Mouse (Mus musculus): ENCODE data around the gene 1110002E22Rik. TPM values are rescaled to one million over a fixed set of nuclear protein-coding genes. Genes with fewer than 3 reads are reported as not detected.

Gene 1110002E22Rik
- total RNA-seq, 2 experiments from 2014 or later = 1.7 to 3.9 TPM

DNA sequence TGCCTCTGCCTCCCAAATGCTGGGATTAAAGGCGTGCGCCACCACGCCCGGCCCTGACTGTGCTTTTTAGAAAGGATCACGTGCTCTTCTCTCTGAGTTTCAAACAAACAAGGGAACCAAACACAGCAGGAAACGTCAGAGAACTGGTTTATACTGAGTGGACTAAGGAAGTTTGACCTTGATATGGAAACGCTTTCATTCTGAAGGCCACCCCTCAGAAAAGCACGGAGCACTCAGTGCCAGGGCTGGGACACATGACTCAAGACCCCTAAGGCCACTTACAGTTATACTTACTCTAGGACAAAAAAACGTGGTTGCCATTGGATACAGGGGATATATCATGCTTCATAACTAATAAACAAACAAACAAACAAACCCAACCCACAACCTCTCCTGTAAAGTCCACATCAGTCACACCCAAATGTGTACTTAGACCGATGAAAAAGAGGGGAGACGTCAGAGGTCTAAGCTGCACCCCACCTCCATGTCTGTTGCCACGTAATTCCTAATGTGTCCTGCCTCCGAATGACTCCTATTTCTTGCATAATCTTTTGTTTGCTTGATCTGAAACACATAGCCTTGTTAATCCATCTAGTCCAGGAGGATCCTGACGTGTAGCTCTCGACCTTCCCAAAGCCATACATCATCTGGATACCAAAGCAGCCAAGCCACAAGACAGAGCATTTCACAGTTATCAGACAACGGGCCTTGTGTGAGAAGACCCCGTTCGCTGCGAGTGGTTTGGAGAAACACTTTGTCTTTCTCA is 31.6 kb downstream of the 1110002E22Rik start:
- no peak for DNase-seq (ENCODE audit: extremely low spot score in 1 of 2, low spot score in 2 of 2)
- intact Hi-C loops (cut with DNase I) = no loop called here

DNA sequence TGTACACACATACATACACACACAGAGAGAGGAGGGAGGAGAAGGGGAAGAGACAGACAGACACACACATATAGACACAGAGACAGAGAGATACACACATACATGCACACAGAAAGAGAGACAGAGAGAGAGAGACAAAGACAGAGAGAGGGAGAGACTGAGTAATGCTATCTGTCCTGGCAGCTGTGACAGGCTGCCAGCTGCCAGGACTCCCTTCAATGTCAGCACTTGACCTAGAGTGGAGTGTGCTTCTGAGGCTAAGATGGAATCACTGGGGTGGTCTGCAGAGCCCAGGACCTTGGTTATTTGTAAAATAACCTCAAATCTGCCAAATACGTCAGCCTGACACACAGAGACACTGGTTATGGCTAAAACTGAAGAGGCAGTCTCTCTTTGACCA is 32.9 kb downstream of the 1110002E22Rik start:
- intact Hi-C loops (cut with DNase I) = no loop called here
- no peak for DNase-seq (ENCODE audit: extremely low spot score in 1 of 2, low spot score in 2 of 2)

DNA sequence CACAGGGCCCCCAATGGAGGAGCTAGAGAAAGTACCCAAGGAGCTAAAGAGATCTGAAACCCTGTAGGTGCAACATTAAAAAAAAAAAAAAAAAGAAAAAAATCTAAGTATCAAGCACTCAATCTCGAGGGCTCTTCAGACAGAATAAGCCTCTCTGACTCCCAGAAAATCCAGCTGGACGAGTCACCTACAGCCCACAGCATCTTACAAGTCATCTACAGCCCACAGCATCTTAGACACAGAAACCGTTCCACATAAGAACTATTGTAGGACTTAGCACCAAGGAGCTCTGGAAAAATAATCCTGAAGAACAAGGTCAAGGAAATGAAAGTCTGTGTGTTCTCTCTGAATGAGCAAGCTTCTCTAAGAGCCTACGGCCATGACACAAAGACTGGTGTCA is 37.1 kb downstream of the 1110002E22Rik start:
- no peak for DNase-seq (ENCODE audit: extremely low spot score in 1 of 2, low spot score in 2 of 2)
- intact Hi-C loops (cut with DNase I) = no loop called here

DNA sequence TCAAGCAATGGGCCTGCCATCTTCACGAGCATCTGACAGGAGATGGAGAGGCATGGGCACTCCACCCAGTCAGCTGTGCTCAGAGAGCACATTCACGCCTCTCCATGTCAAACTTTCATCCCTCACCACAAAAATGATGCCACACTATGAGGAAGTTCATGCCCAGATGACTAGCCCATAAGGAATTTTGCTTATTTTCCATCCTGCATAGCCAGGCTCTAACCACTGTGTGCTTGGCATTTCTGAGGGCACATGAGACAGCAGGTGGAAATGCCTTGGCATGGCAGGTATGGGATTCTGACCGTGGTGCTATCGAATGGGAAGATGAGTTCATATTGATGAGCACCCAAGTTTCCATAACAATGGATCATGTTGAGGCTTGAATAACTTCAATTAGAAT is 38.8 kb downstream of the 1110002E22Rik start:
- DNase-seq (ENCODE audit: extremely low spot score in 1 of 2, low spot score in 2 of 2) = no peak
- intact Hi-C loops (cut with DNase I) = no loop called here

DNA sequence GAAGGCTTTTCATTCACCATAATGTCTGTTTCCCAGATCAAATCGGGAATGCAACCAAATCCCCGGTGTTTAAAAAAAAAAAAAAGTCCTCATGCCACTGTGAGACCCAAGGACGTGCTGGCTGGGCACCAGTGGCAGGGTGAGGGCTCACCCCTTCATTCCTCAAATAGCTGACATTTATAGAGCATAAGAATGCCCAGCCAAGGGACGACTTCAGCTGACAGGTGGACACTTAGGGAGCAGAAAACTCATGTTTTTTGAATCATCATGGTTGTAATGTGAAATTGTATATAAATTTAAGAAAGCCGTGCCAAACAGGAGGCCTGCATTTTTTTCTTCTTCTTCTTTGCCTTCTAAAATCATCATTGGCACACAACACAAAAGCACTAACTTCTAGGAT is 40.2 kb downstream of the 1110002E22Rik start:
- intact Hi-C loops (cut with DNase I) = no loop called here
- no peak for DNase-seq (ENCODE audit: extremely low spot score in 1 of 2, low spot score in 2 of 2)

DNA sequence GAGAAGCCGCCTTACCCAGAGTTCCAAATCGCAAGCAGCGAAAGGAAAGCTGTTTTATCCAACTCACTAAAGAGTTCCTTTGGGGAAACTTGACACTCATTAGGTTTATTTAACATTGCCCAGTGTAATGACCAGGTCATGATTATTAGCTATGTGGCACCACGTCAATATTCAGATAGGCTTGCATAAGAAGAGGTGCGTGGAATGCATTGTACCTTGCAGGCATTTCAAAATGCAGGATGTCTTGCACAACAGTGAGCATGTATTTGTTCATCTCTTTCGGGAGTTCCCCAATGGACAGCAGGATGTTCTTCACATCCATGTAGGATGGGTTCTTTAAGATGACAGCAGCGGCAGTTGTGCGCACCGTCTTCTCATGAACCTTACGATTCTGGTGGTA is 42.0 kb downstream of the 1110002E22Rik start:
- intact Hi-C loops (cut with DNase I) = no loop called here

DNA sequence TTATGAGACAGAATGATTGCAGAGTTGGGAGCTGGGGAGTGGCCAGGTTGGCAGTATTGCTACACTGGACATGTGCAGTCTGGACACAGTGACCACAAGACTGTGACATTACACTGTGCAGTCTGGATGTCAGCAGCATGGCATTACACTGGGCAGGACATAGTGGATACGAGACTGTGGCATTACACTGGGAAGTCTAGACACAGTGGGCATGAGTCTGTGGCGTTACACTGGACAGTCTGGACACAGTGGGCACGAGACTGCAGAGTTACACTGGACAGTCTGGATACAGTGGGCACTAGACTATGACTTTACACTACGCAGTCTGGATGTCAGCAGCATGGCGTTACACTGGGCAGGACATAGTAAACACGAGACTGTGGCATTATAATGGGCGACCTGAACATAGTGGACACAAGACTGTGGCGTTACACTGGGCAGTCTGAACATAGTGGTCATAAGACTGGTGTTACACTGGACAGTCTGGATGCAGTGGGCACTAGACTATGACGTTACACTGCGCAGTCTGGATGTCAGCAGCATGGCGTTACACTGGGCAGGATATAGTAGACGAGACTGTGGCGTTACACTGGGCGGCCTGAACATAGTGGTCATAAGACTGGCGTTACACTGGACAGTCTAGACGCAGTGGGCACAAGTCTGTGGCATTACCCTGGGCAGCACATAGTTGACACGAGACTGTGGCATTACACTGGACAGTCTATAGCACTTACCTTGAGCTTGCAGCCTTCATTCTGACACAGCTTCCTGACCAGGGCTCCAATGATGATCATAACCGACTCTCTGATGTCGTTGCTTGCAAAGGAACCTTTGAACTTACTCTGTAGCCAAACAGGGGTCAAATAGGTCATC is 46.3 kb downstream of the 1110002E22Rik start:
- no peak for DNase-seq (ENCODE audit: extremely low spot score in 1 of 2, low spot score in 2 of 2)
- intact Hi-C loops (cut with DNase I) = no loop called here

More for the DNA sequence above, 42.0 kb downstream of the 1110002E22Rik start:
- DNase-seq (ENCODE audit: extremely low spot score in 1 of 2, low spot score in 2 of 2) = no peak

DNA sequence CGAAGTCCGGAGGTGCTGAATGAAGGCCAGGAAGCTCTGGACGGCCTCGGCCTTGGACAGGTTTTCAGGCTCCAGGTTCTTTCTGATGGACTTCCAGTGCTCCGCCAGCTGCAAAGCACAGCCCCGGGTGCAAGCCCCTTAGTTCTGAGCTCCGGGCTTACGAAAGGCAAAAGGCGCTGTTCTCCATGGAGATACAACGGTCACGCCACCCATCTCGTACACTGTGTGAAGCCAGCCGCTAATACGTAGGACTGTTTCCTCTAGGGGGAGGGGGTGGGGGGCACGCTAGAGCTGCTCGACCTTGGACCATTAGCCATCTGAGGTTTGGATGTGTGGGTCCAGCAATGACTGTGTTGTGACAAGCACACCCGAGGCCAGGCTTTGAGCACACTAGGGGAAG is 49.3 kb downstream of the 1110002E22Rik start:
- DNase-seq (ENCODE audit: extremely low spot score in 1 of 2, low spot score in 2 of 2) = no peak
- intact Hi-C loops (cut with DNase I) = no loop called here

DNA sequence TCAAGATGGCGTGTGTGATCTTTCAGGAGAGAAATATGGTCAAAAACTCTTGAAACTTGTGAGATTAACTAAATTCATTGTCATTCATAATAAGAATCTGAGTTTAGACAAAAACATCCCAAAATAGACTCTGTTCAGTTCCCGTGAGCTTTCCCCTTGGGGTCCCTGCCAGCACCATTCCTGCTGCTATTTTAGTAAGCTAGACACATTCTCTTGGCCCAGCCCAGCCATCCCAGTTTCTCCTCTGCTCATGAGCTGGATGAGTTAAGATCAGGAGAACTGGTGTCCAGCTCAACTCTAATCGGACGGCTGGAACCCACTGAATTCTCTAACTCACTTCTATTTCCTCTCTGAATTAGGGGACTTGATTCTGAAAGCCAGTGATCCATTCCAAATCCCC is 52.0 kb downstream of the 1110002E22Rik start:
- DNase-seq (ENCODE audit: extremely low spot score in 1 of 2, low spot score in 2 of 2) = no peak

DNA sequence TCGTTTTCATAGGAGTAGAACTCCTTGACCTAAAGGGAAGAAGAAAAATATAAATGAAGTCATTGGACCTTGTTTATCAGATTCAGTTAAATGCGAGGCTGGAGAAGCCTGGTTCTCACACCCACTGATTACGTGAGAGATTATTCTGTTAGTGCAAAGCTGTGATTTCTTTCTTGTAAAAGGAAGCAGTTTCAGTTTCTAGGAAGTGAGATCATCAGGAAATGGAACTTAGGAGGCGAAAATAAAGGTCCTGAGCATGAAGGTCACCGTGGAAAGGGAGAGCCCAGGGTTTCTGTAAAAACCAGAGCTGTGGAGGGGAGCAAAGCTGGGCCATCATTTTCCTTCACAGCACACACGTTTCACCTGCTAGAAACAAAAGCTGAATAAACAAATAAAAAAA is 53.5 kb downstream of the 1110002E22Rik start:
- no peak for DNase-seq (ENCODE audit: extremely low spot score in 1 of 2, low spot score in 2 of 2)
- intact Hi-C loops (cut with DNase I) = no loop called here

More for the DNA sequence above, 52.0 kb downstream of the 1110002E22Rik start:
- intact Hi-C loops (cut with DNase I) = no loop called here

DNA sequence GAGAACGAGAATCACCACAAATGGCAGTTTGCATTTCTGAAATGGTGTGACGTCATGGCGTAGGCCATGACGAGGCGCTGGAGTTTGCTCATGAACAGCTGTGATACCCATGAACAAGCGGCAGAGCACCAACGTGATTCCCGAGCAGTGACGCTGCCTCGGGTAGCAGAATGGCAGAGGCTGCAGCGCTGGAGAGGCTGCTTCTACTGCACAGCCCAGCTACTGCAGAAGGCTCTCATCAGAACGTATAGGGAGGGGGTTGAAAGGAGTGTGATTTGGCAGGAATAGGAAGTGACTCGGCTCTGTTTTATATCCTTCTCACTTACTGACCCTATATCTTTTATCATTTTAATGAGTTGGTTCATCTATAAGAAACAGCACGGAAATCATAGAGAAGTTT is 54.0 kb downstream of the 1110002E22Rik start:
- DNase-seq (ENCODE audit: extremely low spot score in 1 of 2, low spot score in 2 of 2) = no peak
- intact Hi-C loops (cut with DNase I) = no loop called here

DNA sequence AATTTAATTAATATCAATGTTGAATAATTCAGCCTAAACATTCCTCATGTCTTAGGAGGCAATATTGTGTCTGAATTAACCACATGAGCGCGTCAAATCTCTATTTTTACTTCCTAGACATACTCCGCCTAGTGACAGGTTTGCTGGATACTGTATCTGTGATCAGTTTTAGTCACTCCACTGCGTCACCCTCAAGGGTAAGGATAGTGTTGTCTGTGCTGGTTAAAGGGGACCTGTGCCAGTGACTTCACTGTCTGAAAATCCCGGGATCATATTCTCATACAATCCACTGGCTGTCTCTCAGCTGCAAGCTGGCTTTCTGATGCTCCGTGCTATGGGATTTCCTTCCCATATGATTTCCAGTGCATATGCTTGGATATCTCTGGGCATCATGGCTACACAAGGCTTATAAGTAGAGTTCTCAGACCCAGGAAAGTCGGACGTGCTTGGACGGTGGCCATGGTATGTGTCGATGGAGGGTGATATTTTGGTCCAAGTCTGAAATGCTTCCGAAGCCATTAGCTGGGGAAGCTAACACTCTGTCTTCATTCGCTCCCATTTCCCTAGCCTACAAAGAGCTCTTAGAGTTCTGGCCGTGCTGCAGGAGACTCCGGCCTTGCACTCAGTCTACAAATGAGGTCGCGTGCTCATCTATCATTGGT is 54.7 kb downstream of the 1110002E22Rik start:
- no peak for DNase-seq (ENCODE audit: extremely low spot score in 1 of 2, low spot score in 2 of 2)
- intact Hi-C loops (cut with DNase I) = no loop called here

DNA sequence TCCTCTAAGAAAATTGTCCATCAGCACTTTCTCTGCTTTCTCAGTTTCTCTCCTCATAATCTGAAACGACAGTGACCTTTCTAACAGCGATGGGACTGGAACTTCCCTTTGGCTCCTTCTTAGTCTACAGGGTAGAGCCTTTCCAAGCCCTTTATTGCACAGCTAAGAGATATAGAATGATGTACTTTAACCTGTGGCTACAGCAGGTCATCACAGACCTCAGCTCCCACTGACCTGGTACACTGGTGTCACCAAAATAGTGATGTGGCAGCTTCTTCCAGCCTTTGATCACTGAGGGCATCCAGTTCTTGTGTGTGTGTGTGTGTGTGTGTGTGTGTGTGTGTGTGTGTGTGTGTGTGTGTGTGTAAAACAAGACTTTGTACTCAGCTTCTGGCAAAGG is 56.6 kb downstream of the 1110002E22Rik start:
- no peak for DNase-seq (ENCODE audit: extremely low spot score in 1 of 2, low spot score in 2 of 2)
- intact Hi-C loops (cut with DNase I) = no loop called here

DNA sequence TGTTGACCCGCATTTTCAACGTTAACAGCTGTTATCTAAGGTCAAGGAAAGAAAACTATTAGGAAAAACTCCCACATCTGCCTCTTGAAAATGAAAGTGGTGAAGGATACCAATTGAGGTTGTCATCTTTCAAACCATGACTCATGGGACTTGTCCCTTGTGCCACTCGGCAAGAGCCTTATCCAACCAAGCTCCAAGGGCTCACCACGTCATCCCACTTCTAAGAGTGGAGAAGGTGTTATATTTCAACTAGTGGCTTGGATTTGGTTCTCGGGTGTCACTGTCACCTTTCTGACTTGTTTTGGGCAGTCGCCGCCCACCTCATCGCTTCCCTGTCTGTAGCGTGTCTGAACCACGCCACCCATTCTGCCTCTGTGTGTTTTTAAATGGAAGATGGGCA is 59.0 kb downstream of the 1110002E22Rik start:
- intact Hi-C loops (cut with DNase I) = no loop called here
- no peak for DNase-seq (ENCODE audit: extremely low spot score in 1 of 2, low spot score in 2 of 2)

DNA sequence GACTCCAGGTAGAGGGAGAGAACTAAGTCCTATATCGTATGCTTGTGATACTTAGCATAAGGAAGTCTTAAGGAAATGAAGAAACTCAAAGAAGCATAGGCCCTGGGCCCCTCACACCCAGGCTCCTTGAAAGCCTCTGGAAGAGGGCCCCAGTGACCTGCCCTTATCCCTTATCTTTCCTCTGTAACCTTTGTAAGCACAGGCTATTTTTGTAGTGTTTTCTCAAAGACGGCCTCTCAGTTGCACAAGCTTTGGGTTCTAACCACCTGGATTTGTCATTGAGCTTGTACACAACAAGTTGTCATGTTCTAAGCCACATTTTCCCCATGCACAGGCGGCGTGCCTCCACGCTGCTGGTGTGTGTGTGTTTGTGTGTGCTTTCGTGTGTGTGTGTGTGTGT is 64.3 kb downstream of the 1110002E22Rik start:
- intact Hi-C loops (cut with DNase I) = no loop called here
- no peak for DNase-seq (ENCODE audit: extremely low spot score in 1 of 2, low spot score in 2 of 2)

DNA sequence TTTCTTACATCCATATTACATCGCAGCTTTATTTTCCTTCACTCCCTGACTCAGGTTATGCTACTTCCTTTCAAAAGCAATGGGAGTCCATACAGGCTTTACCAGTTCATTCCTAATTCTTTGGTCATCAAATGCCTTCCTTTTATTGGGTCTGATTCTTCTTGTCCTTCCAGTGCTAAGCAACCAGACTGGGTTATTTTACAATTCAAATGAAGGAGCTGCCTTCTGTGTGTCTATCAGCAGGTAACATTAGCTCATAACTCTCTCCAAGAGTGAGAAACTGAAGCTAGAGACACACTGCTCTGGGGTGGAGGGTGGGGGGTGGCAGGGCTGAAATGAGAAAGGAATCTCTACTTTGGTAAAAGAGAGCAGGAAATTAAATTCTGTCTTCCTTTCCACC is 65.8 kb downstream of the 1110002E22Rik start:
- intact Hi-C loops (cut with DNase I) = no loop called here

More for the DNA sequence above, 65.8 kb downstream of the 1110002E22Rik start:
- DNase-seq (ENCODE audit: extremely low spot score in 1 of 2, low spot score in 2 of 2) = no peak

Measured in left cerebral cortex, postnatal 10 days (tissue).